9 mouse cellular contexts compared by ENCODE assay signal in genomic region chr7:134864175-134864574, GRCm38 (mm10).
DNase-seq lines count a peak whose midpoint lies in the region; ATAC-seq lines count a peak whose summit lies in the region.
"Had no signal": no experiment of that assay in that cellular context is flagged by ENCODE, and none has a peak within 500 bp of the region (broad histone marks: within the 10 kb centered on the region; RNA-seq: fewer than 3 reads in every experiment).

No protein-coding gene starts in this region.

- no peaks in the 10 kb centered on the region for H3K27me3 ChIP-seq in liver, embryonic 13.5 days
- no peaks in the 10 kb centered on the region for H3K27me3 ChIP-seq in liver, embryonic 12.5 days (replicated peaks)
- H3K27me3 ChIP-seq: embryonic facial prominence, embryonic 13.5 days had no signal

- no peaks in the 10 kb centered on the region for H3K9me3 ChIP-seq in liver, embryonic 13.5 days (replicated peaks)
- no peaks in the 10 kb centered on the region for H3K9me3 ChIP-seq in liver, embryonic 12.5 days (replicated peaks)
- H3K9me3 ChIP-seq: embryonic facial prominence, embryonic 13.5 days had no signal

- H3K27ac ChIP-seq in liver, embryonic 13.5 days, result no peak overlapping the region
- no peak overlapping the region for H3K27ac ChIP-seq in liver, embryonic 12.5 days
- H3K27ac ChIP-seq: embryonic facial prominence, embryonic 13.5 days had no signal

- DNase-seq in adrenal gland, adult 2 months, result peak; percentile 32
- no peak for DNase-seq in adrenal gland, postnatal 4 days (ENCODE audit: low spot score in 2 of 2)
- peak; percentile 2 for DNase-seq in liver, embryonic 13.5 days
- peak; percentile 19 for DNase-seq in fibroblast of lung, adult 2 months (ENCODE audit: low read depth)
- peak; percentile 54 for DNase-seq in lung, postnatal 10 days
- peak; percentile 23 to 65 for DNase-seq in urinary bladder, postnatal 4 days (ENCODE audit: low spot score in 2 of 2)
- DNase-seq in spleen, adult 12 weeks (ENCODE audit: low spot score), result no peak

- no peak overlapping the region for H3K4me2 ChIP-seq in liver, embryonic 13.5 days
- no peak overlapping the region for H3K4me2 ChIP-seq in liver, embryonic 12.5 days
- H3K4me2 ChIP-seq: embryonic facial prominence, embryonic 13.5 days had no signal

- no peak for ATAC-seq in liver, embryonic 13.5 days (ENCODE audit: low read depth)
- ATAC-seq in liver, embryonic 12.5 days, result no peak

- H3K4me3 ChIP-seq in liver, embryonic 13.5 days (replicated peaks), result no peak overlapping the region
- H3K4me3 ChIP-seq in liver, embryonic 12.5 days, result no peak overlapping the region
- H3K4me3 ChIP-seq: embryonic facial prominence, embryonic 13.5 days had no signal

- no peak overlapping the region for H3K9ac ChIP-seq in liver, embryonic 13.5 days
- H3K9ac ChIP-seq in liver, embryonic 12.5 days, result no peak overlapping the region
- H3K9ac ChIP-seq: embryonic facial prominence, embryonic 13.5 days had no signal

- WGBS in liver, embryonic 13.5 days (ENCODE audit: insufficient replicate concordance), result 67% methylated on average over 2 of the region's 2 CpGs
- WGBS in liver, embryonic 12.5 days (ENCODE audit: insufficient replicate concordance), result 55% methylated on average over 2 of the region's 2 CpGs

- no peaks in the 10 kb centered on the region for H3K36me3 ChIP-seq in liver, embryonic 13.5 days
- H3K36me3 ChIP-seq in liver, embryonic 12.5 days, result no peaks in the 10 kb centered on the region; the same call in 1 of the 2 replicates

- no peaks in the 10 kb centered on the region for H3K4me1 ChIP-seq in liver, embryonic 13.5 days (replicated peaks)
- H3K4me1 ChIP-seq in liver, embryonic 12.5 days, result no peaks in the 10 kb centered on the region
- H3K4me1 ChIP-seq: embryonic facial prominence, embryonic 13.5 days had no signal

Comparison
In these comparisons a context has a peak if more than half of its experiments do, and no peak if none do; other contexts are left out.
1. DNase-seq: peak in adrenal gland, adult 2 months (single experiment), liver, embryonic 13.5 days (single experiment), fibroblast of lung, adult 2 months (single experiment), lung, postnatal 10 days (single experiment) and urinary bladder, postnatal 4 days (2 of 2); none in adrenal gland, postnatal 4 days (0 of 2) and spleen, adult 12 weeks (single experiment).